Comparison of ENCODE assay signal across 8 mouse cellular contexts in genomic region chr1:190728111-190728651, GRCm38 (mm10).
DNase-seq lines count a peak whose midpoint lies in the region; ATAC-seq lines count a peak whose summit lies in the region.

No protein-coding gene starts in this region.

- WGBS in hindbrain, embryonic 12.5 days = 52% methylated on average over 4 of the region's 4 CpGs

- no peak overlapping the region for H3K9ac ChIP-seq in hindbrain, embryonic 12.5 days

- ATAC-seq in hindbrain, embryonic 12.5 days (ENCODE audit: low FRiP score) = peak; percentile 57

- DNase-seq in left cerebral cortex, adult 9 months (ENCODE audit: low spot score in 2 of 2) = peak; percentile 8 to 36
- no peak for DNase-seq in left cerebral cortex, postnatal 4 days
- peak; percentile 17 to 53 for DNase-seq in left cerebral cortex, postnatal 25 days (ENCODE audit: low spot score in 2 of 2)
- DNase-seq in right cerebral cortex, postnatal 25 days = peak; percentile 9
- DNase-seq in urinary bladder, postnatal 4 days (ENCODE audit: low spot score in 2 of 2) = no peak
- DNase-seq in heart, postnatal 14 days = no peak
- no peak for DNase-seq in urinary bladder, adult 18-20 months (ENCODE audit: low spot score in 2 of 2)

- H3K4me2 ChIP-seq in hindbrain, embryonic 12.5 days (replicated peaks) = no peak overlapping the region

- no peaks in the 10 kb centered on the region for H3K9me3 ChIP-seq in hindbrain, embryonic 12.5 days (replicated peaks)

- peaks cover 44% of the 10 kb centered on the region for H3K4me1 ChIP-seq in hindbrain, embryonic 12.5 days

- no peaks in the 10 kb centered on the region for H3K27me3 ChIP-seq in hindbrain, embryonic 12.5 days

- no peaks in the 10 kb centered on the region for H3K36me3 ChIP-seq in hindbrain, embryonic 12.5 days

- intact Hi-C loops in left cerebral cortex, postnatal 4 days (cut with DNase I) = no loop called here
- intact Hi-C loops in left cerebral cortex, postnatal 25 days (cut with DNase I) = no loop called here
- intact Hi-C loops in heart, postnatal 14 days (cut with DNase I) = no loop called here

- no peak overlapping the region for H3K4me3 ChIP-seq in hindbrain, embryonic 12.5 days

- peak overlapping the region; percentile 30 for H3K27ac ChIP-seq in hindbrain, embryonic 12.5 days

Comparison
In these comparisons a context has a peak if more than half of its experiments do, and no peak if none do; other contexts are left out.
1. DNase-seq: peak in left cerebral cortex, adult 9 months (2 of 2), left cerebral cortex, postnatal 25 days (2 of 2) and right cerebral cortex, postnatal 25 days (single experiment); none in left cerebral cortex, postnatal 4 days (single experiment), urinary bladder, postnatal 4 days (0 of 2), heart, postnatal 14 days (0 of 2) and urinary bladder, adult 18-20 months (0 of 2).